Mouse (Mus musculus) cerebellum, adult 11-12 months (tissue): ENCODE measurements around the gene Sdk1.

Experiments
- DNase-seq: peaks from one replicate; pipeline ENCODE4 v3.0.0; 2022

Sdk1 gene

DNA sequence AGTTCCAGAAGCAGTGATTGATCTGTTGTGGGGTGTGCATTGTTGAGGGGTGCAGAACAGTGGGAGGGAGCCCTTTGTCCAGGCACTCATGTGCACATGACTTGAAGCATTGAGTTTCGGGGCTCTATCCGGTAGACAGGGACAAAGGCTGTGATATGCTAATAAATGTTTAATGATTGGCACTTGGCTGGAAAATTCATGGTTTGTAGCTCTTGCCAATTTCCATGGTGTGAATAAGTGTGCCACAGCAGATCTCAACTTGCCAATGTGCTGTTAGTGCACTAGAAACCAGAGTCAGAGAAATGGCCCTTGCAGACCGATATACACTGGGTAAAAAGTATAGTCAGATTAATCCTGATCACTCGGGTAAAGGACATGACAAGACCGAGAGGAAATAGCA is 404.4 kb downstream of the Sdk1 start:
- no peak for DNase-seq

- DNase-seq, result no peak
Measured at GRCm38 (mm10) chr5:141646621-141647020, 405.3 kb downstream of the Sdk1 start.

- DNase-seq, result no peak
Measured at GRCm38 (mm10) chr5:141649831-141650375, 408.6 kb downstream of the Sdk1 start.

- no peak for DNase-seq
Measured at GRCm38 (mm10) chr5:141651690-141652377, 410.5 kb downstream of the Sdk1 start.

DNA sequence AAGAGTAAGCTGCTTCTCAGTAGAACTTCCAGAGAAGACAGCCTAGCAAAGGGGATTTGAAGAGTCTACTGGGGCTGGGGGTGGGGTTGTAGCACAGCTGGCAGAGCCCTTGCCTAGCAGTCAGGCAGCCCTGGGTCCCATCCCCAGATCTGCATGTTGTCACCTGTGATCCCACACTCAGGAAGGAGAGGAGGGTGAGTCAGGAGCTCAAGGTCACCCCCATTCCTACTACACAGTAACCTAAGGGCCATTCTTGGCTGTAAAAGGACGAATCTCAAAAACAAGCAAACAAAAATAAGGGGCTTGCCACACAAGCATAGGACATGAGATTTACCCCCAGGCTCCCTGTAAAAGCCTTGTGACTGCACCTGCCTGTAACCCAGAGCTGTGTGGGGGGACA is 435.1 kb downstream of the Sdk1 start:
- DNase-seq, result no peak

GRCm38 (mm10) chr5:141677034-141677433 is 435.7 kb downstream of the Sdk1 start:
- DNase-seq, result no peak

DNA sequence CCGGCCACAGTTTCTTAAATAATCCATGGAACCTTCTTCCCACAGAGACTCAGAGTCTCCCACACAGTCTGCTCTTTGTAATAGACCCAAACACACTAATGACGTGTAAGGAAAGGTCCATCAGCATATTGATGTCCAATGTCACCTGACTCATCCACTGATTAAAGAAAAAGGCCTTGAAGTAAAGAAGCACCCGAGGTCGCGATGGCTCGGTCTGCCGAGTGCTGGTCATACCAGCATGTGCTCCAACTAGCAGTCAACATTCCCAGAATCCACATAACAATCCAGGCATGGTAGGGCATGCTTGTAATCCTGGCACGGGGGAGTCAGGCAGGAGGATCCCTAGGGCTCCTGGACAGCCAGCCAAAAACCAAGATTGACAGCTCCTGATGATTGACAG is 436.6 kb downstream of the Sdk1 start:
- DNase-seq, result no peak

GRCm38 (mm10) chr5:141686876-141687420 is 445.7 kb downstream of the Sdk1 start:
- no peak for DNase-seq

GRCm38 (mm10) chr5:141689442-141690105 is 448.3 kb downstream of the Sdk1 start:
- DNase-seq, result peak; percentile 27

GRCm38 (mm10) chr5:141691482-141691975 is 450.2 kb downstream of the Sdk1 start:
- DNase-seq, result peak; percentile 77

DNA sequence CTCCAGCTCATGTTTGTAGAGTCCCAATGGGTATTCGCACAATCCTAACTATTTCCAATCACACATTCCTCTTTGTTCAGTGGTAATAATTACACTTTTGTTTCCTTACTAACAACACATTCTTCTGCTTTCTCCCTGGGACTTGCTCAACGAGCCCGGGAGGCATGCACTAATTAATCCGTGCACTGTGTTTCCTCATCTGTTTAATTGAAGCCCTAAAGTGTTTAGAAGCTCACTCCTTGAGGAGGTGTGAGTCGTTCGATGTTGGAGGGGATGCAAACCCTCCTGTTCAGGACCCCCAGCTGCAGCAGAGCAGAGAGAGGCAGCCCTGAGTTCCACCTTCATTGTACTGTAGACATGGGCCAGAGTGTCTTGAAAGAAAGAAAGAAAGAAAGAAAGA is 452.4 kb downstream of the Sdk1 start:
- no peak for DNase-seq

GRCm38 (mm10) chr5:141694901-141695300 is 453.6 kb downstream of the Sdk1 start:
- no peak for DNase-seq

DNA sequence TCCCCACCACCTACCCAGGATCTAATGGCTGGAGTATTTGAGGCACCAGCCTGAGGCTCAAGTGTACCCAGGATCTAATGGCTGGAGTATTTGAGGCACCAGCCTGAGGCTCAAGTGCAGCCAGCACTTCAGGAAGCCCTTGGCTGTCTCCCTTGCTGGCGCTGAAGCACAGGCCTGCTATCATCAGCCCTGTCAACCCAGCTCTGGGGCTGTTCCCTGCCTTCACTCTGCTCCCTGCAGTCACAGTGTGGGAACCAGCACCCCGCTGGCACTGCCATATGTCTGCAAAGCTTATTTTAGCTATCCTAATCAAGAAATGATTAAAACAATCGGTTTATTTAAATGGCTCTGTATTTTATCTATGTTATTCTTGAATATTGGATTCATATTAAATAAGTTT is 457.1 kb downstream of the Sdk1 start:
- DNase-seq, result peak; percentile 91

GRCm38 (mm10) chr5:141720751-141721150 is 479.5 kb downstream of the Sdk1 start:
- no peak for DNase-seq

- no peak for DNase-seq
Measured at GRCm38 (mm10) chr5:141727968-141728367, 486.7 kb downstream of the Sdk1 start.

- DNase-seq, result no peak
Measured at GRCm38 (mm10) chr5:141730006-141730405, 488.7 kb downstream of the Sdk1 start.

GRCm38 (mm10) chr5:141738725-141739124 is 497.4 kb downstream of the Sdk1 start:
- DNase-seq, result no peak

DNA sequence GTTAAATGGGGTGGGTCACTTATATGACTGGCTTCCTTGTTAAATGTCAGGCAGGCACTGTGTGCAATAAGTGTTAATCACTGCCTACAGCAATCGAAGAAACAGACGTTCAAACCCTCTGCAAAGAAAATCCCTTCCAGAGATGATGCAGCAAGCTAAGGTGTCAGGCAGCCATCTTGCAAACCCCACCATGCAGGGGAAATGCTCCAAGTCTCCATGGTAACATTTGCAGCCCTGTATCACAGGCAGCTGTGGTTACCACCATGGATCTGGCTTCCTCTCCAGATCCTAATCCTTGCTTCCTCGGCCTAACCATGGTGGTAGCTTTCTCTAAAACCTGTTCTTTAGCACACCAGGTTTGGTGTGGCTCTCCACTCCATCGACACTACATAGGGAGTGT is 507.5 kb downstream of the Sdk1 start:
- DNase-seq, result no peak

GRCm38 (mm10) chr5:141754278-141754677 is 513.0 kb downstream of the Sdk1 start:
- no peak for DNase-seq

GRCm38 (mm10) chr5:141758885-141759284 is 517.6 kb downstream of the Sdk1 start:
- DNase-seq, result no peak

DNA sequence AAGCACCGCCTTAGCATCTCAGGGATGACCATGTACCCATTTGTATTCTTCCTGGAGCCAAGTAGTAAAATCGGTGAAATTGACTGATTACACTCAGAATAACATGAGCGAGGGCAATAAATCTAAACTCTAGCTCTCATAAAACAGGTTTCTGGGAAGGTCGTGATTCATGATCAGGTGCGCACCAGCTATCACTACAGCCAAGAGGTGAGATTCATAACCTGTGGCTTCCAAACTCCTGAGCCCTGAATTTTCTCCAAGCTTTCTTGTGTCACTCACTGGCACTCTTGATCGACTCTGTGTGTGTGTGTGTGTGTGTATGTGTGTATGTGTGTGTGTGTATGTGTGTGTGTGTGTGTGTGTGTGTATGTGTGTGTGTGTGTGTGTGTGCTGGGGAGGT is 522.8 kb downstream of the Sdk1 start:
- no peak for DNase-seq

DNA sequence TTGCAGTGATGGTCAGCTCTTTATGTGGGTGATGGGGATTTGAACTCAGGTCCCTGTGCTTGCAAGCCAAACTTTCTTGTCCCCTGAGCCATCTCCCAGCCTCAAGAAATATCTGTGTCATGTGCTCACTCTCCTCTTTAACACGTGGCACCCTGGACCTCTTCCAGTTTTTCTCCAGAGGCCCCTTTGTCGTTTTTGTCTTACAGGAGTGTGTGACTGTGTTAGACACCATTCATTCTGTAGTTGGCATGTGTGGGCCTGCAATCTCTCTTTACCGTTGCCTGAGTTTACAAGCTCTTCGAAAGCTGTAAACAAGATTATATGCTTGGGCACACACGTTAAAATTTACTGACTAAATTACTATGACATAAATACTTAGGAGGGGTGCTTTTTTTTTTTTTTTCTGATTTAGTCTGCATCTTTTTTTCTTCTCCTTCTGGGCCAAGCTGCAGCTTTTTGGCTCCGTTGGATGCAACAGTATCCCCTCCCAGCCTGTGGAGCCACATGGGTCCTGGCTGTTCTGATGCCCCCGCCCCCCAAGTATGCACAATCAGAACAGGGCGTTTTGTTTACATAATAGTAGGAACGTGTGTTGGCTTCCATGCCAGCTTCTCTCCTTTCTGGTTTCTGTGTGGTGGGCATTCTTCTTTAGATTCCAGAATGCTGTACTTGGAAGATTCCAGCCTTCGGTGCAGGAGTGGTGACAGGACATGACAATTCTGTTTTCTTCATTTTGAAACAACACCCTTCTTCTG is 527.6 kb downstream of the Sdk1 start:
- DNase-seq, result no peak

GRCm38 (mm10) chr5:141771516-141771915 is 530.2 kb downstream of the Sdk1 start:
- DNase-seq, result no peak
